Mouse (Mus musculus) monocyte, adult 2 months (primary cell): ENCODE results near the gene Morn4.

Source experiments
- DNase-seq, 2 experiments: peaks; one replicate each; pipeline ENCODE4 v3.0.0; 2022; ENCODE audit warnings: low spot score in 2 of 2, low read depth in 1 of 2

Gene Morn4

DNA sequence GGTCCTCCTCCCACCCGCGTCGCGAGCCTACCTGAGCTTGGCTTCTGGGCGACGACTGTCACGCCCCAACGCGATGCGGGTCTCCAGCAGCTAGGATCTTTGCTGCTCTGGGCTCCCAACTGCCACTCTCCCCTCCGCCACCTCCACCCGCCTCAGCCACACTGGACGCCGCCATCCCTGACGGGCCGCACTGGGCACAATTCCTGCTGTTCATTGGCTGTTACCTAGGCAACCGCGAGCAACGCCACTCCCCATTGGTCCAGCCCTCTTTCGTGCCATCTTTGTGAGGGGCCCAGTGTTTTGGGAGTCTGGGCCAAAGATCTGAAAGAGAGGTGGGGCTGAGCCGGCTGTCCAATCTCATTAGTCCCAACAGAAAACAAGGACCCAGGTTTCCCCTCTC lies at the start of gene Morn4:
TSS of gene Morn4 (minus strand) at position 192 of the 400 bp plus-strand sequence.
- peak in 1 of 2 experiments; percentile 13 for DNase-seq

DNA sequence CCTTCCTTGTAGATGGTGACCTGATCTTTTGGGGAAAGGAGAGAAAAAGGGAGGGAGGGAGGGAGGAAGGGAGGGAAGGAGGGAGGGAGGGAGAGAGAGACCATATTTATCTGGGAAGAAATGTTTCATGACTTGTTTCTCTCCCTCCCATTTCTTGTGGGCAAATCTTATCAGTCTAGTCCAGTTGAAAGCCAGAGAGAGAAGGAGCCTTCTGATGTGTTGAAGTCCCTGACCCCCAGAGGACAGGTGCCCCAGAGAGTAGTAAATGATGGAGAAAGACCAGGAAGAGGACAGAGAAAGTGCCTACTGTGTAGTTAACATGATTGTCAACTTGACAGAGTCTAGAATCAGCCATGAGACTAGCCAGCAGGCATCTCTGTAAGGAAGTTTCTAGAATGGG lies 48.9 kb upstream of the Morn4 start:
- DNase-seq = no peak

DNA sequence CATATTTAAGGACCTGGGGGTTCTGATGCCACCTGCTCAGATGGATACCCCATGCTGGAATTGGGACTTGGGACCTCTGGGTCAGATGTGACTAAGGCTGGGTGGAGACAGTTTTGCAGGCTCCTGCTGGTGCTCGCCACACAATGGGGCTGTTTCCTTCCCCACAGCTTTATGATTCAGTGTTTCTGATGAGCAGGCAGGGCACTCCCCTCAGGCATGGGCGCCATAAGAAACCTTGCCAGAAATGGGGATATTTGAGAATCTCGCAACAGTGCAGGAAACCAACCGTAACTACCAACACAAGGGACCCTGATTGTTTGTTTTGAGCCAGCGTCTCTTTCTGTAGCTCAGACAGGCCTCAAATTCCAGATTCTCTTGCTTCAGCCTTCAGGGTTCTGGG lies 44.9 kb upstream of the Morn4 start:
- peak in 1 of 2 experiments; percentile 47 for DNase-seq

DNA sequence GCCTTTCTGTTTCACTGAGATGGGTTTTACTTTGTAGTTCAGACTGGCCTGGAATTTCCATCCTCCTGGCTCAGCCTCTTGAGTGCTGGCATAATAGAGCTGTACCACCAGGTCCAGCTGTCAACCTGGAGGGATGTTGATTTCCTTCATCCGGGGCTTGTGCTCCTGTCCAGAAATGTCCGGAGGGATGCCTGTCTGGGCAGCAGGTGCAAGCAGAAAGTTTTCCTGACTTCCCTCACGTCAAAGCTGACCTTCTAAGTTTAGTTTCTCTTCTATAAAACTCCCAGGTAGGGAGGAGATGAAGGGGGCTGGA lies 44.1 kb upstream of the Morn4 start:
- DNase-seq = no peak

DNA sequence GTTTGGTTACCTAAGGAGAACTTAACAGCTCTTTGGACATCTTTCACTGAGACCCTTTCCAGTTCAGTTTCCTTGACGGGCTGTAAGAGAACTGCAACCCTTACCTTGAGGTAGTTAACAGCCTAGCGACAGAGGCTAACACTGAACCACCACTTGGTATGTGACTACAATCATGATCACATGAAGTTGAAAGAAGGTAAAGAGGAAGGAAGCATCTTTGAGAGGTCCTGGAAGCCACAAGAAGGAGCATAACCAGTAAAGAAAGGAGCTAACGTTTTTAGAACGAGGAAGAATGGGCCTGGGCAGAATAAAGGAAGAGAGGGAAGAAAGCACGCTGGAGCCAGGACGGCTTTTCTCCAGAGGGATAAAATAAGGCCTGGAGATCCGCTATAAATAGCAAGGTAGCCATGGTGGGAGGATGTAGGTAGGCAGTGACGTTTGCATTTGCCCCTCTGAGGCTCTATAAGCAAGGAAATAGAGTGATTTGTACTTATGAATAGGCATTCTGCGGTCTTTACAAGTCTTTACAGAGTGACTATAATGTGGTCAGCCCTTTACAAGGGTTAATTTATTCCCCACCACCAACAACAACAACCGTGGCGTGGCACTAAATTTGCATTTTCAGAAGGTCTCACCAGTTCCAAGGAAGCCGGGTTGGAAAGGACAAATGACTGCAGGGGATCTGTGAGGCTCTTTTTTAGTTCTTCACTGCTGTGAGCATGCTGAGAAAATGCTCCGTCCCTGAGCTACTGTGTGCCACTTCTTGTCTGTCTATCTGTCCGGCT lies 43.5 kb upstream of the Morn4 start:
- no peak for DNase-seq

DNA sequence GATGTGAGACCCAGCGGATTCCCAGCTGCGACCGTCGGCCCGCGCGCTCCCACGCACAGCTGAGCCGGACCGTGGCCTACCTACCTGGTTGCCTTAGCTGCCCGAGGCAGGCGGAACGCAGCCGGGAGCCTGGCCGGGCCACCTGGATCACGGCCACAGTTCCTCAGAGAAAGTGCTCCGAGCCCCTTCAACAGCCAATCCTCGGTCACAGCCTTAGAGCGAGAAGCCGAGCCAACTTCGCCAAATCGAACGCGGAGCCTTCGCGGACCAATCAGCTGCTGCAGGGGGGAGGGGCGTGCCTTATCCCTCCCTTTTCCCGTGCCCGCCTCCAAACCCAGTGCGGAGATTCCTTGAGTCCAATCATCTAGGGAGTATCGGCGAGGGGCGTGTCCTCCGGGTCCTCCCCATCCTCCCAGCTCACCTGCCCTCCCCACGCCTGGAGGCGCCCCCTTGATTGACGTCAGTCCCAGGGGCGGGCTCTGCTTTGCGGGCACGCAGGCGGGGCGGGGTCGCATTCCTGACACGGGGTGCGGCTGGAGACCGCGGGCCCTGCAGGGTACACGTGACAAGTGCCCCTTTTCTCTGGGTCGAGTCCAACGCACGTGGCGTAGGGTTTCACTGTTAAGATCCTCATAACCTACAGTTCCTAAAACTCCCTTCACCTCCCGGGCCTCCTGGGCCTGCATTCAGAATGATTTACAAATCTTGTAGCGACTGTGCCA lies 42.8 kb upstream of the Morn4 start, which contains the start of gene Avpi1:
TSS of gene Avpi1 (minus strand) at position 273 of the 722 bp plus-strand sequence.
- peak; percentile 84 to 93 for DNase-seq

DNA sequence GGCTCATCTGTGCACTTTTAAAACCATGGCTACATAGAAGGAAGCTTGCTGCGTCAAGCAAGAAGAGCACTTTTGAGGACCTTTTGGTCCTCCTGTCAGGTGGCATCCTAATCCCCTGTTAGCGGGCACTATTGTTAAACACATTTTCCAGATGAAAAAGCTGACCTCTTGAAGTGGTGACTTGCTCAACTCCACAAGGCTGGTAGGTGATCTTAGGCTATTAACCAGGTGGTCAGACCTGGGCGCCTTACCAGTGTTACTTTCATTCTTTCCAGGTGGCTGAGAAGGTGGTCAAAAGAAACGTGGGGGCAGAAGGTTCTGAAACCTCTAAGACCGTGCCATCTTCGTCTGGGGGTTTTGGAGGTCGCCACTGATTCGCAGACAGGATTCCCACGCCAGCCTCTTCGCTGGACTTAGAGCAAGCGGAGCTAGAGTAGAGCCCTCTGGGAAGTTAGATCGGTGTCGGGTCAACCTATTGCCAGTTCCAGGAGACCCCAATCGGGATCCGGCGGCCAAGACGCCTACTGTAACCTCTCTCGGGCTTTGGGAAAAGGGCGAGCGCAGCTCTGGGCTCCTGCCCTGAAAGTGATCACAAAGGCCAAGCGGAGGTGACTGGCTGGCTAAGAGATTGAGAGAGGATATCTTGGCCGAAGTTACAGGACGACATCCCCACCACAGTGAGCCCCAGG lies 42.0 kb upstream of the Morn4 start:
- no peak for DNase-seq

DNA sequence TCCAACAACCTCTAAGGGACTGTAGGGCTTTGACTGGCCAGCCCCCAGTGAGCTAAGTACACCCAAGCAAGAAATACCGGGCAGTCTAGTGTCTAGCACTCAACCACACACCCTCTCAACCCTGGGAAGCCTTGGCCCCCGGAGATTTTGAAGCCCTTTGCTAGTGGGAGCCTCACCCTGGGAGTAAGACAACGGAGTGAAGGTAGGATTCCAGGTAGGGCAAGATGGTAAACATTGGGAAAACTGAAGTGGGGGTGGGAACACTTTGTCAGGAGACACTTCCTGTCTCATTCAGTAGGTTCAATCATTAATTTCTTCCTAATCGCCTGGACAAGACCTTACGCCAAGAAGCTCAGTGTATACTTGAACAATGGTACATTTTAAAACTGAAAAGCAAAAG lies 40.9 kb upstream of the Morn4 start:
- no peak for DNase-seq

DNA sequence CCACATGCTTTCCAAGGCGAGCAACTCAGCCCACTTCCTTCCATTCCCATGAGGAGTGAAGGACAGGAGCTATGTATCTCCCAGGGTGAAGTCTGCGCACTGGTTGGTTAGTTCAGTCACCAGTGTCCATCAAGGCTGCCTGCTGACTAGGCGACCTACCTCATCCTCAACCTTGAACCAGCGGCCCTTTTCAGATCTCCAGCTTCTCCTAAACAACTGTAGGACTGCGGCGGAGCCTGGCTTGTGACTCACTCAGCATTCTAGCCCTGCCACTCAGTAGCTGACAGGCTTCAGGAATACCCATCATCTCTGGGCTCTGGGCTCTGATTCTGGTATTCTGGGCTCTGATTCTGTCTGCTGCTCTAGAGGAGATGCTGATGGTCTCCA lies 40.1 kb upstream of the Morn4 start:
- no peak for DNase-seq

DNA sequence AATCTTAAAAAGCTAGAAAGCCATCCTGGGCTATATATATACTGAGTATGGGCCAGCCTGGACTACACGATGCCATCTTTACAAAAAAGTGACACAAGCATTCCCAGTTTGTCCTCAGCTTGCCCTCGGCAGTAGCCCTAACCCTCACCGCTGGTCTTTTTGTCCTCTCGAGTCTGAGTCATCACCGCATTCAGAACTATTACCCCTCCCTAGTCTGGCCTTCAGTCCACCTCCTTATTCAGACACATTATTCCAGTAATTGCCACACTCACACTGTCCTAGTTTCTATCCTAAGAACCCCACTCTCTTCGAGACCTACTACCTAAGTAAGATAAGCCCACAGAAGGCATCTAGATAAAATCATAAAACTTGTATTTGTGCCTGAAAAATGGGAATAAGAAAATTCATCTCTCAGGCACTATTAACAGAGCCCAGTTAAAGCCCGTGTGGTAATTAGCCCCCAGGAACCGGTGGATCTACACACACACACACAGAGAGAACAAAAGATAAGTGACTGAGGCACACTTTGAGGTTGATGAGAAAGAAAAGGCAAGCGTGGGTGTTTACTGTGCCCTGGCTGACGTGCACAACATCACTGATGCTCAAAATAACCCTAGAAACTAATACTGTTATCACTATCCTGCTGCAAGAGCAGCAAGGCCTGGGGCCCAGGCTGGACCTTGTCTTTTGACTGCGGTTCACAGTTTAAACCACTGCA lies 39.5 kb upstream of the Morn4 start:
- DNase-seq = no peak

DNA sequence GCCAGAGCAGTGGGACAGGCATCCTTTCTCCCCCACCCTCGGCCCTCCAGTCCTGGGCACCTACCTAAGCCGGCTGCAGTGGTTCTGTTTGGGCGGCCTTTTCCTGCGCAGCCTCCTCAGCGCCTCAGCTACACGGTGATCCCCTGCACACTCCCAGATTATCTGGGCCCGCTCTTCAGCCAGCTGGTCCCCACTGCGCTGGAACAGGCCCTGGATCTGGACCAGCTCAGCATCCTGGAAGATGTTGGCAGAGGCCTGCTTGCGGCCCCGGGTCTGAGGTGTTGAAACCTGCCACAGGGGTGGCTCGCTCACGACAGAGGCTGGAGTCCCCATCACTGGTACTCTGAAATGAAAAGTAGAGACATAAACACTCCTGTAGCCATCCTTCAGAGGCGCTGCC lies 38.5 kb upstream of the Morn4 start:
- no peak for DNase-seq

DNA sequence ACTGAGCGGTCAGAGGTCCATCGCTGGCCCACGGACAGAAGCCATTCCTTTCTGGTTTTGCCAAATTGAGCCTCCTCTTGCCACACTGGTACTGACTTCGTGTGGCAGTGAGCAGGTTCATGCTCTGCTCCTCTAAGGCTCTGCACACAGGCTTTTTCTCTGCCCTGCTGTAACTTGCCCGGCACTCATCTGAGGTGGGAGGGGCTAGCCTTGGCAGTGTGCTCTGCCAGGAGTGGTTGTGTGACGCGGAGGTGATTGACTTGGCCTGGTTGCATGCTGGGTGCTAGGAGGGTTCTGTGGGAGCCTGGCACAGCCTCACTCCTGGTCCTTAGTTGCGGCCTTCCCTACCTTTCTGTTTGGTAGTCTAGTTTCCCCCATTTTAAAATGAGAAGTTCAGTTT lies 34.3 kb upstream of the Morn4 start:
- no peak for DNase-seq

DNA sequence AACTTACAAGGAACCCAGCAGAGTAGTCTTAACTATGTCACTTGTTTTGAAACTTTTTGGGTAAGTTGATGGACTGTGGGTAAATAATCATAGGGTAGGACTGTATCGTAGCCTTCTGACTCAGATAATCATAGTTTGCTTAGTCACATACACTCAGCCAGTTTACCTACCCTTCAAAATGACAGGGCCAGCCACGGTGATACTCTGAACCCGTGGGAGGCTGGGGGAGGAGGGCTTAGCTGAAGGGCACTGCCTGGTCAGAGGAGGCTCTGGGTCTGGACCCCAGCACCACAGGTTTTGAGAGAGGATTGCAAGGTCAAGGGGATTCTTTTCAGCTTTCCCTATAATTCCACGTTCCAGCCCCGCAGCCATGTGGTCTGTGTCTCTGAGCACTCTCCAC lies 32.4 kb upstream of the Morn4 start:
- no peak for DNase-seq

DNA sequence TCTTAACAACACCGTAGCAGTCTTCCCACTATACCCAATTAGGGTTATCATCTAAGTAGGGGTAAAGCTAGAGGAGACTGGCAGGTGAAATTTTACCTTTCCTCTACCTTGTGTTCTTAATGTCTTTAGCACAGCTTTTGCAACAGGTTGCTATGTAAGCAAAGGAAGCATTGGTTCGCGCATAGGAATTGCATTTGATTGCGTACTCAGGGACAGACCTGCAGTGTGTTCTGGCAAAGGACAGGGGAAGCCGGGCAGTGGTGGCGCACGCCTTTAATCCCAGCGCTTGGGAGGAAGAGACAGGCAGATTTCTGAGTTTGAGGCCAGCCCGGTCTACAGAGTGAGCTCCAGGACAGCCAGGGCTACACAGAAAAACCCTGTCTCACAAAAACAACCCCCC lies 32.0 kb upstream of the Morn4 start:
- DNase-seq = no peak

DNA sequence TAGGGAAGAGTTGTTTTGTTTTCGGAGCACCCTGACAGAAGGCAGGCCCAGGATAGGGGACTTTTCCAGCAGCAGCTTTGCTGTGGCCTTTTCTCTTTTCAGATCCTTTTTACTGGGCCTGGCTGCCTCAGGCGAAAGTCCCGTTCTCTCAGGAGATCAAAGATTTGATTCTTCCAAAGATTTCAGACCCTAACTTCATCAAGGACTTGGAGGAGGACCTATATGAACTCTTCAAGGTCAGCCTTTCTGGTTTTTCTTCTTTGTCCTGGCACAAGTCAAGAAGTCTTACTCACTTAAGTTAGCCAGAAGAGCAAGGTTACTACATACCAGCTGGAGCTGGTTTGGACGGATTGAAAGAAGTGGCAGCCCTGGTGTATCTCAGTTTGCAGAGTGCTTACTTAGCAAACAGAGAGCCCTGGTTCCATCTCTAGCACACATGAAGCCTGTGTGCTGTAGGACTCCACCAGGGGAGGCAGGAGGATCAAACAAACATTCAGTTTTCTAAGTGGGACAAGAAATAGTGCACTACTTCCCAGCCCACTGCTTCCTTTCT lies 29.7 kb upstream of the Morn4 start:
- no peak for DNase-seq

DNA sequence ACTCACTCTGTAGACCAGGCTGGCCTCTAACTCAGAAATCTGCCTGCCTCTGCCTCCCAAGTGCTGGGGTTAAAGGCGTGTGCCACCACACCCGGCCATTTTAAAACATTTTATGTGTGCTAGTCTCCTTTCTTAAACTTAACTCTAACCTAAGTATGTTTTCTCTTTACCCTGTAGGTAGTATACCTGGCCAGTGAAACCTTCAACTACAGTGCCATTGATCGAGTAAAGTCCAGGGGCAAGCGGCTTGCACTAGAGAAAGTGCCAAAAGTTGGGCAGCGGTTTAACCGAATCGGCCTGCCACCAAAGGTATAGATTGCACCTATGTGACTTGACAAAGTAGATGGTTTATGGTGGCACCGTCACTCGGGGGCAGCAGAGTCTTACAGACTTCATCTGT lies 18.5 kb upstream of the Morn4 start:
- no peak for DNase-seq

DNA sequence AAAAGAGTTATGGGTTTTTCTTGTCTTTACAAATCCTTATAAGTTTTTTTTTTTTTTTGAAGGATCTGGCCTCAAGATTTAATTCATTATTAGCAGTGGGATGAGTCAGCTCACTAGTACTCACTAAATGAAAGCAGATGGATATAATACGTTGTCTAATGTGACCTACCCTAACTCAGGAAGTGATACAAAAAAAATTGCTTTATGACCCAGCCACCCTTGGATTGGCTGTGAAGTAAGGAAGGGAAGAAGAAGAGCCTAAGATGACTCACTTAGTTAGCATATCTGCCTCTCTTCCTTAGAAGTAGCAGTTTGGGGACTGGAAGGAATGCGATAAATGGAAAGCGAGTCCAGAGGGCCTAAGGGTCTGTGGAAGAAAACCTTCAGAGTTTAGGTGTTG lies 13.2 kb upstream of the Morn4 start:
- DNase-seq = no peak

DNA sequence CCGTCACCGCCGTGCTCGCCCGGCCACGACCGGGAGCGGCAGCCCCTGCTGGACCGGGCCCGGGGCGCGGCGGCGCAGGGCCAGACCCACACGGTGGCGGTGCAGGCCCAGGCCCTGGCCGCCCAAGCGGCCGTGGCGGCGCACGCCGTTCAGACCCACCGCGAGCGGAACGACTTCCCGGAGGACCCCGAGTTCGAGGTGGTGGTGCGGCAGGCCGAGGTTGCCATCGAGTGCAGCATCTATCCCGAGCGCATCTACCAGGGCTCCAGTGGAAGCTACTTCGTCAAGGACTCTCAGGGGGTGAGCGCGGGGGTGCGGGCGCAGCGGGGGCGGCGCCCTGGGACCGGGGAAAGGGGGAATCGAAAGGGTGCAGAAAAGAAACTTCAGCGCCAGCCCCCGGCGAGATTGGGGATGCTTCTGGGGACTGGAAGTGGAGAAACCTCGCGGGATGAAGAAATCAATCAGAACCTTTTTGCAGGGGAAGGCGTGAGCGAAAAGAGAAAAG lies 4.5 kb upstream of the Morn4 start:
- DNase-seq = peak; percentile 22 to 31

DNA sequence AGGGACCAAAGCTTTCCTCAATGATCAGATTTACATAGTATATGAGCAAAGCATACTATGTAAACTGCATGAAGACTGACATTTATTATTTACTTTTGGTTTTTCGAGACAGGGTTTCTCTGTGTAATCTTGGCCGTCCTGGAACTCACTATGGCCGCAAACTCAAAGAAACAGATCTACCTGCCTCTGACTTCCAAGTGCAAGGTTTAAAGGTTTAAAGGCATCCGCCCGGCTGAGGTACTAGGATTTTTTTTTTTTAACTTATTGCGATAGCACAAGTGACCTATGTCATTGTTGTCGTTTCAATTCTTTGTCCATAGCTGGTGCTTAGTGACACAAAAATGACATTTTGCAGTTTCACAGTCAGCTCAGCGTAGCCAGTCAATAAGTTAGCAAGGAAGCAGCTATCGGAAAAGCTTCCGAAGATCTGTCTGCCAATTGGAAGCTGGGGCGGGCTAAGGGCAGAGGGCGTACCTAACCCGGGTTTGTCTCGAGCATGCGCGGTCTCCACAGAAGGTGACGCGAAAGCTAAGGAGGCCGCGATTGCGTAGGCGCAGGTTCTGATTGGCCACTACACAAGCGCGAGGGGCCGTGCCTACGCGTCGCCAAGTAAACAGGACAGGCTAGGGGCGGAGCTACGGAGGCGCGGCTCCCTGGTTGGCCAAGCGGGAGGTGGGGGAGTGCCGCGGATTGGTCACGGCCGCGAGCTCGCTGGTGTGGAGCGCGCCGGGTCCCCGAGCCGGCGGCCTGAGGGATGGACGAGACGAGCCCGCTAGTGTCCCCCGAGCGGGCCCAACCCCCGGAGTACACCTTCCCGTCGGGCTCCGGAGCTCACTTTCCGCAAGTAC lies 3.8 kb upstream of the Morn4 start, which contains the start of gene Pi4k2a:
TSS of gene Pi4k2a (plus strand) at position 723 of the 848 bp plus-strand sequence.
- peak; percentile 97 to 99 for DNase-seq
